ENCODE assay signal across 25 mouse cellular contexts in the genomic region with DNA sequence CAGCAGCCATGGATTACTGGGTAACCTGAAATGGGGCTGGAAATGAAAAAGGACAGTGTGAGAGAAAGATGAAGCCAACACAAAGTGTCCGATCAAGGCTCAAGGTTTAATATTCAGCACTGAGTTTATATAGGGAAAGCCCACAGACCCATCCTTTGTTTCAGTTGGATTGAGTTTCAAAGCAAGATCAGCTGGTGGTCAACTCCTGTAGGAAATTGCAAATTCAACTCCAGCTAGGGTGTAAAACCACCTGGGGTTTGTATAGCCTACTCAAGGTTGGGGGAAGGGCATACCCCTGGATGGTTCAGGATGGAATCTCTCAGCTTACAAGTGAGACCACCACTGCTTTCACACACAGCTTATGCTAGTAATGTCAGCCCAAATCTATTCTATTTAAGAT. TPM values are rescaled to one million over a fixed set of nuclear protein-coding genes. Genes with fewer than 3 reads are reported as not detected.
"Had no signal": no experiment of that assay in that cellular context is flagged by ENCODE, and none has a peak within 500 bp of the region (broad histone marks: within the 10 kb centered on the region; RNA-seq: fewer than 3 reads in every experiment).

No protein-coding gene starts in this region.

- H3K4me1 ChIP-seq: midbrain, embryonic 10.5 days; midbrain, embryonic 12.5 days; neural tube, embryonic 13.5 days; neural tube, embryonic 15.5 days; stomach, embryonic 15.5 days had no signal

- H3K27me3 ChIP-seq: midbrain, embryonic 12.5 days; neural tube, embryonic 13.5 days; neural tube, embryonic 15.5 days; stomach, embryonic 15.5 days had no signal

- H3K27ac ChIP-seq: midbrain, embryonic 10.5 days; midbrain, embryonic 12.5 days; neural tube, embryonic 13.5 days; neural tube, embryonic 15.5 days; stomach, embryonic 15.5 days; stomach, postnatal 0 days had no signal

- DNase-seq: lung, adult 18-20 months; lung, embryonic 14.5 days; lung, postnatal 10 days; lung, postnatal 4 days; midbrain, embryonic 14.5 days; retina, postnatal 1 day; right cerebral cortex, adult 18-20 months; thymus, adult 2 months; thymus, postnatal 25 days; thymus, postnatal 4 days had no signal

- H3K36me3 ChIP-seq: midbrain, embryonic 10.5 days; midbrain, embryonic 12.5 days; neural tube, embryonic 13.5 days; neural tube, embryonic 15.5 days; stomach, embryonic 15.5 days had no signal

- H3K9ac ChIP-seq: lung, embryonic 14.5 days; midbrain, embryonic 12.5 days; neural tube, embryonic 13.5 days; neural tube, embryonic 15.5 days; stomach, embryonic 15.5 days had no signal

- ATAC-seq: midbrain, embryonic 16.5 days had no signal

- H3K4me3 ChIP-seq: midbrain, embryonic 10.5 days; midbrain, embryonic 12.5 days; myocyte; neural tube, embryonic 13.5 days; neural tube, embryonic 15.5 days; stomach, embryonic 15.5 days had no signal

- H3K4me2 ChIP-seq: lung, embryonic 14.5 days; midbrain, embryonic 12.5 days; neural tube, embryonic 13.5 days; neural tube, embryonic 15.5 days; stomach, embryonic 15.5 days had no signal

- H3K9me3 ChIP-seq: midbrain, embryonic 10.5 days; midbrain, embryonic 12.5 days; neural tube, embryonic 13.5 days; neural tube, embryonic 15.5 days; stomach, embryonic 15.5 days had no signal

RNA-seq across cellular contexts. Expression of gene Rnase2a, which starts 8.2 kb away (rescaled TPM):
- total RNA-seq: megakaryocyte-erythroid progenitor cell, adult 5-6 weeks had no signal
- polyA plus RNA-seq: lung, embryonic 14.5 days; lung, embryonic 16.5 days; midbrain, embryonic 10.5 days; midbrain, embryonic 12.5 days; midbrain, embryonic 14.5 days; midbrain, embryonic 16.5 days; neural tube, embryonic 11.5 days; neural tube, embryonic 13.5 days; neural tube, embryonic 15.5 days; spleen, adult 2 months; stomach, embryonic 15.5 days; stomach, postnatal 0 days; testis, adult 2 months; urinary bladder, adult 2 months had no signal

RNA-seq across cellular contexts. Expression of gene Ear14, which starts 44.5 kb away (rescaled TPM):
- total RNA-seq: megakaryocyte, adult 5-6 weeks; megakaryocyte-erythroid progenitor cell, adult 5-6 weeks had no signal
- polyA plus RNA-seq: lung, embryonic 14.5 days; lung, embryonic 16.5 days; midbrain, embryonic 10.5 days; midbrain, embryonic 12.5 days; midbrain, embryonic 14.5 days; midbrain, embryonic 16.5 days; myocyte; neural tube, embryonic 11.5 days; neural tube, embryonic 13.5 days; neural tube, embryonic 15.5 days; spleen, adult 2 months; stomach, embryonic 15.5 days; stomach, postnatal 0 days; testis, adult 2 months; thymus, adult 2 months; urinary bladder, adult 2 months had no signal

RNA-seq across cellular contexts. Expression of gene Ang2, which starts 48.8 kb away (rescaled TPM):
- total RNA-seq: megakaryocyte, adult 5-6 weeks; megakaryocyte-erythroid progenitor cell, adult 5-6 weeks had no signal
- polyA plus RNA-seq: lung, embryonic 14.5 days; lung, embryonic 16.5 days; midbrain, embryonic 10.5 days; midbrain, embryonic 12.5 days; midbrain, embryonic 14.5 days; midbrain, embryonic 16.5 days; neural tube, embryonic 11.5 days; neural tube, embryonic 13.5 days; neural tube, embryonic 15.5 days; stomach, embryonic 15.5 days; testis, adult 2 months; urinary bladder, adult 2 months had no signal
